Mouse (Mus musculus) heart, adult 2 months (tissue): ENCODE data around the gene Gng5.

Source experiments
- CTCF ChIP-seq: fragments of 200-600 bp; IDR thresholded peaks from 2 replicates; pipeline ENCODE4 v1.8.1; 2022; ENCODE audit warnings: antibody characterized with exemption, mild to moderate bottlenecking, moderate library complexity
- EP300 ChIP-seq: fragments of 200-500 bp; IDR thresholded peaks from 2 replicates; pipeline ENCODE4 v1.6.1; 2011; ENCODE audit warnings: low read depth, low read length, control low read depth; ENCODE audit not compliant: insufficient read depth

- TF ChIP-seq CTCF: no peak
- no peak for TF ChIP-seq EP300
Measured at GRCm38 (mm10) chr3:146543632-146544031, 44.0 kb downstream of the Gng5 start.
